Mouse (Mus musculus) ES-Bruce4 (cell line): ENCODE measurements around the gene Rasgrp1. TPM values are rescaled to one million over a fixed set of nuclear protein-coding genes. Genes with fewer than 3 reads are reported as not detected.
A peak's percentile ranks its signal among the peaks of the same experiment; 100 is the strongest.

Experiments
- H3K27ac ChIP-seq: 2 replicates; pipeline ENCODE4 v1.5.1; 2012; ENCODE audit warnings: low read length, inconsistent platforms; ENCODE audit not compliant: insufficient read depth
- H3K27me3 ChIP-seq: 2 replicates; pipeline ENCODE4 v1.6.1; 2012; ENCODE audit warnings: mild to moderate bottlenecking, low read length, inconsistent platforms; ENCODE audit not compliant: control insufficient read depth, poor library complexity, insufficient read depth, severe bottlenecking
- H3K36me3 ChIP-seq: 2 replicates; pipeline ENCODE4 v1.6.1; 2012; ENCODE audit warnings: inconsistent platforms, mild to moderate bottlenecking, low read length, moderate library complexity; ENCODE audit not compliant: control insufficient read depth, poor library complexity, insufficient read depth, severe bottlenecking
- H3K4me1 ChIP-seq: one replicate; pipeline ENCODE4 v1.8.1; 2011; ENCODE audit warnings: low read length; ENCODE audit not compliant: control insufficient read depth, insufficient read depth
- H3K4me3 ChIP-seq: 2 replicates; pipeline ENCODE4 v1.5.1; 2011; ENCODE audit warnings: low read depth, mild to moderate bottlenecking, low read length
- H3K9ac ChIP-seq: 2 replicates; pipeline ENCODE4 v1.6.1; 2012; ENCODE audit warnings: low read depth, mild to moderate bottlenecking, inconsistent platforms; ENCODE audit not compliant: poor library complexity, severe bottlenecking
- H3K9me3 ChIP-seq: replicated peaks from 2 replicates; pipeline ENCODE4 v1.6.1; 2012; ENCODE audit warnings: mild to moderate bottlenecking, low read length, inconsistent platforms; ENCODE audit not compliant: control insufficient read depth, poor library complexity, insufficient read depth, severe bottlenecking
- CTCF ChIP-seq: IDR thresholded peaks from one replicate; pipeline ENCODE4 v1.8.1; 2011; ENCODE audit warnings: low read depth, low read length
- EP300 ChIP-seq: IDR thresholded peaks from 2 replicates; pipeline ENCODE4 v1.6.1; 2011; ENCODE audit warnings: low read depth, low read length; ENCODE audit not compliant: insufficient read depth
- POLR2A ChIP-seq: IDR thresholded peaks from one replicate; pipeline ENCODE4 v1.8.1; 2011; ENCODE audit warnings: low read length; ENCODE audit not compliant: insufficient read depth
- polyA plus RNA-seq: library from polyadenylated mRNA; stranded (reverse); fragments of >200 nt; gene quantifications from 2 replicates; pipeline ENCODE4 v1.2.4, GENCODE M21; 2011; ENCODE audit warnings: low read depth; ENCODE audit not compliant: missing spikeins, insufficient read depth, insufficient read length

Rasgrp1 gene
- polyA plus RNA-seq, 1 experiment, result 1.4 TPM

DNA sequence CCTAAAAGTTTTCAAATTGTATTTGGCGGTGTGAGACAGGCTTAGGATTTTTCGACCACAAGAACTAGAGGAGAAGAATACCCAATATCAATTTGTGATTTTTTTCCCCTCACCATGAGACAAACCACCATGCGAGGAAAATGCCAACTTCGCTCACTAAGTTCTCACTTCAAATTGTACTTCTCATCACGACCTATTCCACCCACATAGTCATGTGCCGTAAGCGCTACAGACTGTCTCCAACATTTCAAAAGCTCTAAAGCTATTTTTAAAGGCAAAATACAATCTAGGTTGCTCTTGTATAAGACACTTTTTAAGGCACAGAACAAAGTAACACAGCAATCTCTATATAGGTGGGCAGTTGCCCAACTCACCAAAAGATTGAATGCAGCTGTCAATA lies 4.9 kb downstream of the Rasgrp1 start:
- H3K36me3 ChIP-seq, result no peaks in the 10 kb centered on the region
- TF ChIP-seq CTCF, result no peak
- no peak for TF ChIP-seq POLR2A
- no peak for TF ChIP-seq EP300
- no peak overlapping the region for H3K9ac ChIP-seq
- H3K4me3 ChIP-seq, result no peak overlapping the region
- H3K4me1 ChIP-seq, result peaks cover 2% of the 10 kb centered on the region
- H3K9me3 ChIP-seq, result no peaks in the 10 kb centered on the region
- H3K27ac ChIP-seq, result no peak overlapping the region
- H3K27me3 ChIP-seq, result no peaks in the 10 kb centered on the region

DNA sequence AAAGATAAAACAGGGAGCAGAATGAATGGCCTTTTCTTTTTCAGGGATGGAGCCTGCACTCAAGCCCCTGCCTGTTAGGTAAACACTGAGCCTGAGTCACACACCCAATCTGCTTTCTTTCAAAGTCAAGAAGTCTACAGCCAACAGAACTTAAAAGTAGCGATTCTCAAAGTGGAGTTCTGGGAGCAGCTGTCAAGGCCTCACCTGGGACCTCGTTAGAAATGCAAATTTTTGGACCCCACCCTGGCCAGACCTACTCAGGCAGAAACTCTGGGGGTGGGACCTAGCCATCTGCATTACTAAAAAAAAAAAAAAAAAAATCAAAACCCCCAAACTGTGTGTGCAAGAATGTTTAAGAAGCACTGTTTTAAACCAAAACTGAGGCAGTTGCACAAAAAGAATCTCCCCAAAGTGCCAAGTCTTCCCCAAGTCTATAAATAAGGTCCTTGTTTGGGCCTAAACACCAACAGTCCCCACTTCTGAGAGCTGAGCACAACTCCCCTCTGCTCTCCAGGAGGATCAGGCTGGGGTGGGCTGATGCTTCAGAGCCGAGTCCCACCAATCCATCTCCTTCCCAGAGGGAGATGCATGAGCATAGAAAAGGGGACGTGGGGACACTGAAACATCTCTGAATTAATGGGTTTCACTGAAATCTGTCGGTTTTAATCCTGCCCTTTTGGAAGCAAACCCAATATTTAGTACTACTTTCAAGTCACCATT lies 5.7 kb downstream of the Rasgrp1 start:
- no peaks in the 10 kb centered on the region for H3K27me3 ChIP-seq
- TF ChIP-seq EP300, result no peak
- TF ChIP-seq CTCF, result no peak
- TF ChIP-seq POLR2A, result no peak
- 0 out of 2 replicates have a peak overlapping the region, but pooled peaks have one; percentile 11 for H3K27ac ChIP-seq
- H3K9ac ChIP-seq, result no peak overlapping the region
- H3K9me3 ChIP-seq, result no peaks in the 10 kb centered on the region
- no peak overlapping the region for H3K4me3 ChIP-seq
- no peaks in the 10 kb centered on the region for H3K36me3 ChIP-seq
- H3K4me1 ChIP-seq, result peaks cover 2% of the 10 kb centered on the region

DNA sequence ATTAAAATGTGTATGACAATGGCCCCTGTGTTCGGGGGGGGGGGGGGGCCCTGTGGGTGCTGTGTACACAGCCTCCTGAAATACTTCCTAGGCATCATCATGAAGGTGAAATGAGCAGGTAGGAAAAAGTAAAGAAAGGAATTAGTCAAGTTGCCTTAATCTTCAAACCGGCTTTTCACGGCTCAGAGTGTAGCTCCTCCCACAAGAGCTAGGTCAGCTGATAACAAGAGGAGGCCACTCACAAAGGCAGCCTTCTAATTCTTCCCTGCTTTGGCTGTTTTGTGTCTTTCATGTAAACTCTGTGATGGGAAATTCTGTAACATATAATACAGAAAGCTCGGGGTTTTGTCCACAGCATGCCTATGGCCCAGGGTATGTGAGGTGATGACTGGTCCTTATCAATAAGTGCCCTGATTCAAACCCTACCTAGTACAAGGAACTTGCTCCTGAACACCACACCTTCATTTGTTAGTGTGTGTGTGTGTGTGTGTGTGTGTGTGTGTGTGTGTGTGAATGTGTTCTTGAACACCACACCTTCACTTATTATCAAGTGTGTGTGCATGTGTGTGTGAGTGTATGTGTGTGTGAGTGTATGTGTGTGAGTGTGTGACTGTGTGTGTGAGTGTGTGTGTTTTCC lies 7.1 kb downstream of the Rasgrp1 start:
- TF ChIP-seq CTCF, result no peak
- no peak for TF ChIP-seq EP300
- TF ChIP-seq POLR2A, result no peak
- H3K4me1 ChIP-seq, result peaks cover 2% of the 10 kb centered on the region

DNA sequence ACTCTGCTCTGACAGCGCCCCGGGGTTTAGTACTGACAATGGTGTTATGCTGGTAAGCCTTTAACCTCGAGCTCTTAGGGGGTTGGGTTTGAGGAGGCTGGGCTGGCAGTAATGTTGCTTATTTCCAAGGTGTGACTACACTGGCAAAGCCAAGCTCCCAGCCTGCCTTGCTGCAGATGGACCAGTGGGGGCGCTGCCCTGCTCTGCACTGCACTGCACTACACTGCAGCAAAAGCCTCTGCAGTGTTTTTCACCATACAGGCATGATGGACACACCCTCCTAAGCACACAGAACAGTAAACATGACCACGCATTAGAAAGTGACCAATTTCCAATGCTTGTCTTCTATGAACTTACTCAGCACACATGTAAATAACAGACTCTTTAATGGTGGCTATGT lies 11.2 kb downstream of the Rasgrp1 start:
- Histone ChIP-seq H3K9me3 (no peaks in the 10 kb centered on the region), H3K27me3 (no peaks in the 10 kb centered on the region), H3K9ac (no peak overlapping the region), H3K4me3 (no peak overlapping the region), H3K27ac (no peak overlapping the region), H3K36me3 (no peaks in the 10 kb centered on the region), H3K4me1 (peaks cover 2% of the 10 kb centered on the region)
- peak; percentile 71 for TF ChIP-seq CTCF
- no peak for TF ChIP-seq POLR2A
- TF ChIP-seq EP300, result no peak

More for the DNA sequence above, 7.1 kb downstream of the Rasgrp1 start:
- no peak overlapping the region for H3K4me3 ChIP-seq
- H3K36me3 ChIP-seq, result no peaks in the 10 kb centered on the region
- no peak overlapping the region for H3K27ac ChIP-seq
- no peak overlapping the region for H3K9ac ChIP-seq
- H3K27me3 ChIP-seq, result no peaks in the 10 kb centered on the region
- H3K9me3 ChIP-seq, result no peaks in the 10 kb centered on the region

DNA sequence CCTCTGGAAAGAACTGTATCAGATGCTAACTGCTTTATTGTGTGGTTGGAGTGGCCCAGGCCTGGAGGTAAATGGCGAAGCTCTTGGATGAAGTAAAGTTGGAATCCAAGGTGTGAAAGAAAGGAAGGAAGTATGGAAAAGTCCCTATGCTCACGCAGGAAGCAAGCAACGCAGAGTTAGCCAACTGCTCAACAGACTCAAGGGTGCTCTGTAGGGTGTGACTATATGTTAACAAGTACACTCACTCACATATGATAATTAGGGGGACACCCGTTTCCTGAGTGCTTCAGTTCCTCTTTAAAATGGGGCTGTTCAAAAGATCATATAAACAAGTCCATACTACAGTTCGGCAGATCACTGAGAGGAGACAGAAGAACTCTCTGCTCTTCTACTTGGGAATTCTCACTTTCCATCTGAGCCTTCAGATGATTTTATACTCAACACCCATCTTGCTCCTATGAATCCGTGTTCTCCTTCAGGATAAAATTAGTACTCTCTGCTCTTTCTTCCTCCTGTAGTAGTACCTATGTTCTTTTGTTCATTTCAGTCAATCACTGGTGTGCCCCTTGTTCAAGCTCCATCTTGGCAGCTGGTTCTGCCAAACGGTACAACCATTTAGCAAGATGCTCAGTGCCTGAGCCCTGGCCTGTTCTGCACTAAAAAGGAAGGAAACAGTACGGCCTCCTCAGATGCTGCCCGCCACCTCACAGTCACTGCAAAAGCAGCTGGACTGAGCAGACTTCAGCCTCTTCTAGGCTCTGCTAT lies 14.1 kb downstream of the Rasgrp1 start:
- no peak overlapping the region for H3K9ac ChIP-seq
- TF ChIP-seq POLR2A, result no peak
- TF ChIP-seq EP300, result no peak
- no peak for TF ChIP-seq CTCF

More for the DNA sequence above, 14.1 kb downstream of the Rasgrp1 start:
- Histone ChIP-seq H3K4me1 (no peaks in the 10 kb centered on the region), H3K9me3 (no peaks in the 10 kb centered on the region), H3K4me3 (no peak overlapping the region), H3K36me3 (no peaks in the 10 kb centered on the region), H3K27me3 (no peaks in the 10 kb centered on the region), H3K27ac (no peak overlapping the region)
